Mouse (Mus musculus) heart, embryonic 15.5 days (tissue): ENCODE measurements around the gene Slc25a30. TPM values are rescaled to one million over a fixed set of nuclear protein-coding genes. Genes with fewer than 3 reads are reported as not detected.

Experiments
- ATAC-seq: fragments of 200-750 bp; cut with Nextera tagmentation; replicated peaks from 2 replicates; pipeline ENCODE4 v1.8.0; 2017; ENCODE audit warnings: low read depth, moderate TSS enrichment; ENCODE audit not compliant: insufficient number of reproducible peaks, insufficient read depth, low FRiP score
- H3K27ac ChIP-seq: fragments of 300-500 bp; sonication (generic); 2 replicates; pipeline ENCODE4 v1.5.1; 2015; ENCODE audit warnings: mild to moderate bottlenecking, inconsistent platforms
- H3K27me3 ChIP-seq: fragments of 300-500 bp; sonication (generic); 2 replicates; pipeline ENCODE4 v1.6.1; 2015; ENCODE audit warnings: inconsistent platforms
- H3K36me3 ChIP-seq: fragments of 300-500 bp; sonication (generic); 2 replicates; pipeline ENCODE4 v1.6.1; 2015; ENCODE audit warnings: mild to moderate bottlenecking, inconsistent platforms
- H3K4me1 ChIP-seq: fragments of 300-500 bp; sonication (generic); replicated peaks from 2 replicates; pipeline ENCODE4 v1.6.1; 2015; ENCODE audit warnings: inconsistent platforms
- H3K4me2 ChIP-seq: fragments of 300-500 bp; sonication (generic); 2 replicates; pipeline ENCODE4 v1.6.1; 2015; ENCODE audit warnings: inconsistent platforms, mild to moderate bottlenecking, moderate library complexity
- H3K4me3 ChIP-seq: fragments of 300-500 bp; sonication (generic); 2 replicates; pipeline ENCODE4 v1.5.1; 2015; ENCODE audit warnings: mild to moderate bottlenecking, inconsistent platforms
- H3K9ac ChIP-seq: fragments of 300-500 bp; sonication (generic); 2 replicates; pipeline ENCODE4 v1.6.1; 2015; ENCODE audit warnings: mild to moderate bottlenecking, inconsistent platforms
- H3K9me3 ChIP-seq: fragments of 300-500 bp; sonication (generic); replicated peaks from 2 replicates; pipeline ENCODE4 v1.6.1; 2016; ENCODE audit warnings: inconsistent platforms
- WGBS: fragments of 180-500 bp; shearing (Covaris S2); methylation state at CpG from one replicate; pipeline ENCODE4 v1.1.7; 2015; ENCODE audit warnings: mixed read lengths; 5-methylcytosine and 5-hydroxymethylcytosine counted together
- polyA plus RNA-seq: library from polyadenylated mRNA; unstranded; fragments of >200 nt; fragmentation: Nextera tagmentation; extraction: Ambion mirVana; gene quantifications from 2 replicates; pipeline ENCODE4 v1.2.1, GENCODE M21; 2015

The Slc25a30 gene
- polyA plus RNA-seq, 1 experiment from 2014 or later: 5.8 TPM

DNA sequence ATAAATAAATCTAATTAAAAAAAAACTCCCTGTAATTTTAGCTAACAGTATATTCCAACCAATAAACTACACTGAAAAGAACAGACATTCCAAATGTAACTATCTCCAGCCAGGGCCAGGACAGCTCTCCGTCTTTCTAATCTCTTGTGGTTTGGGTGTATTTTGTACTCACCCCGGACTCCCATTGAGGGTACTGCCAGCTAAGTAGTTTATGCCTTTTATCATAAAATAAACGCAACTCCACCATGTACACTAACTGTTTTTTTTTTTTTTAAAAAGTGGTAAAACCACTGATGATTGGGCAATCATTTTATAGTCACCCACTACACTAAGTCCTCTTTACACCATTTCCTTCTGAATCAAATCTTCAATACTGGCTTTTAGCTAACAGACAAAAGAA is 51.2 kb downstream of the Slc25a30 start:
- Histone ChIP-seq H3K27ac (no peak overlapping the region), H3K36me3 (peaks cover 68% of the 10 kb centered on the region), H3K4me2 (no peak overlapping the region), H3K4me1 (no peaks in the 10 kb centered on the region), H3K4me3 (no peak overlapping the region), H3K27me3 (no peaks in the 10 kb centered on the region), H3K9me3 (no peaks in the 10 kb centered on the region), H3K9ac (no peak overlapping the region)
- ATAC-seq: no peak
- WGBS: 84% methylated on average over 3 of the region's 3 CpGs

GRCm38 (mm10) chr14:75732631-75733030 is 54.2 kb downstream of the Slc25a30 start:
- Histone ChIP-seq H3K9ac (no peak overlapping the region), H3K27ac (no peak overlapping the region), H3K27me3 (no peaks in the 10 kb centered on the region), H3K36me3 (peaks cover 74% of the 10 kb centered on the region), H3K4me2 (no peak overlapping the region), H3K4me1 (no peaks in the 10 kb centered on the region), H3K4me3 (no peak overlapping the region), H3K9me3 (no peaks in the 10 kb centered on the region)
- WGBS: 84% methylated on average over 7 of the region's 7 CpGs
- no peak for ATAC-seq

DNA sequence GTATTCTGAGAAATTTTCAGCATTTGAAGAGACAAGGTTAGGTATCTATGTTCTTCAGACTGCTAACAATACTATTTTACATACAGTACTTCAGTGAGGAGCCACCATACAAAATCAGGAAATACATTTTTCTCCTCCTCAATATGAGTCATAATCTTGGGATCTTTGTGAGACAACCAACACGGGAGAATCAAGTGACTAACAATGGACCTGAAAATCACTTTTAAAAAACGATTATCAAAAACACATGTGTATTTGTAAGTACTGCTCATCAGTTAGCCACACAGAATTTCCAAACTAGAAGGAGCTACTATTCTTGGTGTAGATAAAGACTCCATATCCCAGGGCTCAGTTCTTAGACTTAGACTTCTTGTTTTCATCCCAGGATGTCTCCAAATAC is 55.5 kb downstream of the Slc25a30 start:
- H3K27ac ChIP-seq: no peak overlapping the region
- H3K4me3 ChIP-seq: no peak overlapping the region
- peaks cover 70% of the 10 kb centered on the region for H3K36me3 ChIP-seq
- H3K9ac ChIP-seq: no peak overlapping the region
- no peak for ATAC-seq
- H3K27me3 ChIP-seq: no peaks in the 10 kb centered on the region
- no peaks in the 10 kb centered on the region for H3K9me3 ChIP-seq
- 73% methylated on average over 2 of the region's 2 CpGs for WGBS
- no peaks in the 10 kb centered on the region for H3K4me1 ChIP-seq
- H3K4me2 ChIP-seq: no peak overlapping the region

DNA sequence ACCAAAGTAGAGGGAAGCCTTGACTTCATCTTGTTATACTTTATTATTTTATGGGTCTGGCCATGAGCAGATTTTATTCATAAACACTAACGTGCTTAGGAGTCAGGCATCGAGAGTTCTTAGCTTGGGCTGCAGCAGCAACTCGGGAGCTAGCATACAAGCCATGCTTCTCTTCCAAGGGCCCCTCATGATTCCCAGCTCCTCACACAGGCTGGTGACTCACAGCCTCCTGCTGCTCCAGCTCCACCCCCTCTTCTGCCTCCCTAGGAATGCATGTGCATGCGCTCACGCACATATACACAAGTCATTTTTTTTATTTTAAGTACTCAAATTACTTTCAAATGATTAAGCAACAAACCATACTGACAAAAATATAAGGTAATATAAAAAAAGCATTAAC is 58.7 kb downstream of the Slc25a30 start:
- WGBS: 89% methylated on average over 5 of the region's 5 CpGs
- Histone ChIP-seq H3K27me3 (no peaks in the 10 kb centered on the region), H3K36me3 (peaks cover 67% of the 10 kb centered on the region), H3K4me2 (no peak overlapping the region), H3K9ac (no peak overlapping the region), H3K9me3 (no peaks in the 10 kb centered on the region), H3K4me1 (no peaks in the 10 kb centered on the region), H3K4me3 (no peak overlapping the region), H3K27ac (no peak overlapping the region)
- ATAC-seq: no peak

DNA sequence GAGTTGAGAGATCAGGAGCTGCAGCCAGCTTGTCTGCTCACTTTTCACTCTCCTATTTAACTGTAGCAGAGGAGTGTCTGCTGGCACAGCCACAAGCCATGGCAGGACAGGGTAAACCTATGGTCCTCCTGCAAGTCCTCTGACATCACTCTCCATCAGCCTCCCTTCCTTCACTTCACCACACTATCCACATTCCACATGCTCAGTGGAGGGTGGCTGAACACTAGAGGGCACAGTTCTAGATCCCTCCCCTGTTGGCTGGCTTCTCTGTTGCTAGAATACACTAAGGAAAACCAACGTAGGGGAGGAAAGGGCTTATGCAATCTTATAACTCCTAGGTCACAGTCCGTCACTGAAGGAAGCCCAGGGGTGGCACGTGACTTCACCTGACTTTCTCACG is 59.8 kb downstream of the Slc25a30 start:
- Histone ChIP-seq H3K27ac (no peak overlapping the region), H3K4me1 (no peaks in the 10 kb centered on the region), H3K9me3 (no peaks in the 10 kb centered on the region), H3K27me3 (no peaks in the 10 kb centered on the region), H3K9ac (no peak overlapping the region), H3K4me3 (no peak overlapping the region), H3K4me2 (no peak overlapping the region), H3K36me3 (peaks cover 63% of the 10 kb centered on the region)
- ATAC-seq: no peak; the same call in 1 of the 2 replicates
- 66% methylated on average over 4 of the region's 4 CpGs for WGBS

GRCm38 (mm10) chr14:75722816-75723215 is 64.0 kb downstream of the Slc25a30 start:
- H3K4me2 ChIP-seq: no peak overlapping the region
- peaks cover 59% of the 10 kb centered on the region for H3K36me3 ChIP-seq
- ATAC-seq: no peak

DNA sequence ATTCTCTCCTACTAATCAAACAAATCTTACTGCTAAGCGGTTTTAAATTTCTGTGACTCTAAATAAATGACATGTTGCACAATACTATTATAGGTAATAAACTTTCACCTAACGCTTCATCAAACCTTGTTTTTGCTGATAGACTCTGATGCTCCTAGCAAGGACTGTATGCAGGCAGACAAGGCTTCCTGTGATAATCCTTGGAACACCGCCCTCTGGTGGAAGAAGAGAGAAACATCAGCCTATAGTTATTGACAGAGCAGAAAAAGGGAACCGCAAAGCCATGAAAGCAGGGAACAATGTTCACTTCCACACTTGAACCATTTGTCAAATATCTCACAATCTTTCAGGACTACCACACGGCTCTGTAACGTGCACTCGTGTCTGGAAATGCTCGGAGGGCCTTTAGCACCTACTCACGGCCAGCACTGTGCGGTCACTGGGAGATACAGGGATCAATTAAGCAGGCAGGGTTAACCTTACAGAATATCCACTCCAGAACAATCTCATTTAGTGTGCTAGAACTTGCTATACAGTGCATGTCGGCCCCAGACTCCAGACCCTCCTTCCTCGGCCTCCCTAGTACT is 64.8 kb downstream of the Slc25a30 start:
- ATAC-seq: no peak
- Histone ChIP-seq H3K4me1 (peaks cover 5% of the 10 kb centered on the region; the same call in 1 of the 2 replicates), H3K9me3 (no peaks in the 10 kb centered on the region), H3K27ac (no peak overlapping the region), H3K4me3 (no peak overlapping the region), H3K9ac (no peak overlapping the region), H3K36me3 (peaks cover 58% of the 10 kb centered on the region), H3K4me2 (no peak overlapping the region), H3K27me3 (no peaks in the 10 kb centered on the region)
- WGBS: 52% methylated on average over 12 of the region's 12 CpGs

More at GRCm38 (mm10) chr14:75722816-75723215, 64.0 kb downstream of the Slc25a30 start:
- 96% methylated on average over 2 of the region's 2 CpGs for WGBS
- Histone ChIP-seq H3K9me3 (no peaks in the 10 kb centered on the region), H3K4me3 (no peak overlapping the region), H3K4me1 (peaks cover 5% of the 10 kb centered on the region; the same call in 1 of the 2 replicates), H3K27ac (no peak overlapping the region), H3K27me3 (no peaks in the 10 kb centered on the region), H3K9ac (no peak overlapping the region)

DNA sequence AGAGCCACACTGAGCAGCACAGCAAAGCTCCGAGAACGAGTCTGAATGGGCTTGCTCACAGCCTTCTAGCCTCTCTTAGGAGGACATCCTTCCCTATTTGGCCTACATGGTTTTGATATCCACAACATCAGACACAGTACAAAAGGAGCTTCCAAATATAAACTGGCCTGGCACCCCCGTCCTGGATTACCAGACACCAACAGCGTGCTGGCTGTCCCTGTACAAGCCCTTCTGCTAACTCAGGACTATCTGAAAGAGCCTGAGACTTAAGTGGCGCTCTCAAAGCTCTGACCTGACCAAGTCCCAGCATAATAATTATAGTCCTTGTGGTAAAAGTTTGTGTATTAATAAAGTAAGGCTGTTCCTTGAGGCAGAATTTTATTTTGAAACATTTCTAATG is 66.7 kb downstream of the Slc25a30 start:
- no peaks in the 10 kb centered on the region for H3K27me3 ChIP-seq
- peaks cover 5% of the 10 kb centered on the region; the same call in 1 of the 2 replicates for H3K4me1 ChIP-seq
- peak; percentile 86 for ATAC-seq
- no peak overlapping the region for H3K4me2 ChIP-seq
- no peak overlapping the region for H3K9ac ChIP-seq
- H3K4me3 ChIP-seq: no peak overlapping the region
- peaks cover 68% of the 10 kb centered on the region for H3K36me3 ChIP-seq
- no peaks in the 10 kb centered on the region for H3K9me3 ChIP-seq
- peak overlapping the region; percentile 67 for H3K27ac ChIP-seq
- WGBS: 54% methylated on average over 5 of the region's 5 CpGs

GRCm38 (mm10) chr14:75716410-75716809 is 70.4 kb downstream of the Slc25a30 start:
- no peak overlapping the region for H3K4me3 ChIP-seq
- peaks cover 5% of the 10 kb centered on the region; the same call in 1 of the 2 replicates for H3K4me1 ChIP-seq
- no peaks in the 10 kb centered on the region for H3K9me3 ChIP-seq
- peaks cover 65% of the 10 kb centered on the region for H3K36me3 ChIP-seq
- no peak overlapping the region for H3K9ac ChIP-seq
- H3K4me2 ChIP-seq: no peak overlapping the region
- no peak overlapping the region for H3K27ac ChIP-seq
- 90% methylated on average over 4 of the region's 4 CpGs for WGBS
- no peaks in the 10 kb centered on the region for H3K27me3 ChIP-seq
- ATAC-seq: no peak

DNA sequence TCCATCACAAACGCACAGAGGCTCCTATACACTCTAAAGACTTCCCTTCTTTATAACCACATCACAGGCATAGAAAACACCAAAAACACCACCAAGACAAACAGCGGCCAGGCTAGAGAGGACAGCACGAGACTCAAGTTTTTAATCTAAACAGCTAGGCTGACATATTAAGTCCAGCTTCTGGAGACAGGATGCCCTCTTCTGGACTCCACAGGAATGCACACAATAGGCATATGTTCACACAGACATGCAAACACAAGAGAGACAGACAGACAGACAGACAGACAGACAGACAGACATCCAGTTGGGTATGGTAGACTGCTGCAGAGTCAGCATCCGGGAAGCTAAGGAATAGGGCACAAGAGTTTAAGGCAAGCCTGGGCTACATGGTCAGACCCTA is 73.2 kb downstream of the Slc25a30 start:
- H3K27ac ChIP-seq: no peak overlapping the region
- no peaks in the 10 kb centered on the region for H3K27me3 ChIP-seq
- H3K4me3 ChIP-seq: no peak overlapping the region
- 80% methylated on average over 4 of the region's 4 CpGs for WGBS
- H3K4me1 ChIP-seq: no peaks in the 10 kb centered on the region
- no peak overlapping the region for H3K9ac ChIP-seq
- H3K4me2 ChIP-seq: no peak overlapping the region
- H3K36me3 ChIP-seq: peaks cover 72% of the 10 kb centered on the region
- ATAC-seq: no peak
- H3K9me3 ChIP-seq: no peaks in the 10 kb centered on the region

DNA sequence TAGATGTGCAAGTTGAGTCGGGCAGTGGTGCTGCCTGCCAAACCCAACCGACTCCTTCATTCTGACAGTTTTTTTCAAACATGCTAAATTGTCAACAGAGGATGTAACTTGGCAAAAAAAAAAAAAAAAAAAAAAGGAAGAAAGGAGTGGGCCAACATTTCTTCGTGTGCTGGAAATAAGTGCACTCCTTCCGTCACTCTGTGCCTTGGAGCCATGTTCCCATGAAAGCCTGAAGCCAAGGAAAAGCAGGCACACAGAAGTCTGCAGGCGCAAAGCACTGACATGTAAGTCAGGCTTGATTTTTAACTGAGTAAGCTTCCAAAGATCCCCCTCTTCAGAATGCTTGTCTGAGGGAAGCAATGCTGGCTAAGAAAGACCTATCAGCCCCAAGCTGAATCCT is 74.2 kb downstream of the Slc25a30 start:
- WGBS: 69% methylated on average over 5 of the region's 5 CpGs
- no peak overlapping the region for H3K27ac ChIP-seq
- no peaks in the 10 kb centered on the region for H3K9me3 ChIP-seq
- no peaks in the 10 kb centered on the region for H3K27me3 ChIP-seq
- peaks cover 68% of the 10 kb centered on the region for H3K36me3 ChIP-seq
- H3K4me1 ChIP-seq: no peaks in the 10 kb centered on the region
- no peak for ATAC-seq
- no peak overlapping the region for H3K9ac ChIP-seq
- H3K4me3 ChIP-seq: no peak overlapping the region
- no peak overlapping the region for H3K4me2 ChIP-seq

DNA sequence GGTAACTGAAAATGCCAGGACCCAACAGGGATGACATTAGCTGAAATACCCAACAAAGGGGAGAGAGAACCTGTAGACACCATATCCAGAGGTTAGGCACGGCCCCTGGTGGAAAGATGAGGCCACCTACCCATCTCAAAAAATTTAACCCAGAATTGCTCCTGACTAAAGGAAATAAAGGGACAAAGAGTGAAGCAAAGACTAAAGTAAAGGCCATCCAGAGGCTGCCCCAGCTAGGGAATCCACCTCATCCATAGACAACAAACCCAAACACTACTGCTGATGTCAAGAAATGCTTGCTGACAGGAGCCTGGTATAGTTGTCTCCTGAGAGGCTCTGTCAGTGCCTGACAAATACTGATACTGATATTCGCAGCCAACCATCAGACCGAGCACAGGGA is 75.1 kb downstream of the Slc25a30 start:
- H3K36me3 ChIP-seq: peaks cover 68% of the 10 kb centered on the region

More for the DNA sequence above, 75.1 kb downstream of the Slc25a30 start:
- no peaks in the 10 kb centered on the region for H3K4me1 ChIP-seq
- no peaks in the 10 kb centered on the region for H3K27me3 ChIP-seq
- WGBS: 93% methylated on average over 3 of the region's 3 CpGs
- no peak overlapping the region for H3K27ac ChIP-seq
- no peak overlapping the region for H3K4me2 ChIP-seq
- no peak for ATAC-seq
- H3K9ac ChIP-seq: no peak overlapping the region
- no peak overlapping the region for H3K4me3 ChIP-seq
- no peaks in the 10 kb centered on the region for H3K9me3 ChIP-seq
